Mouse (Mus musculus) lung, embryonic 16.5 days (tissue): ENCODE results near the gene Xiap. TPM values are rescaled to one million over a fixed set of nuclear protein-coding genes. Genes with fewer than 3 reads are reported as not detected.
"Not testable (repeated sequence)": the region's sequence is repeated elsewhere in the genome, so short reads cannot be mapped to it uniquely, and the experiment has no call there.

ENCODE experiments used
- ATAC-seq: fragments of 200-750 bp; cut with Nextera tagmentation; 2 replicates; pipeline ENCODE4 v1.8.0; 2017; ENCODE audit warnings: low read depth, mild to moderate bottlenecking, moderate library complexity
- H3K27ac ChIP-seq: fragments of 300-500 bp; sonication (generic); 2 replicates; pipeline ENCODE4 v1.5.1; 2014; ENCODE audit warnings: mild to moderate bottlenecking, control low read depth, low read length
- H3K27me3 ChIP-seq: fragments of 300-500 bp; sonication (generic); 2 replicates; pipeline ENCODE4 v1.6.1; 2014; ENCODE audit warnings: low read depth, low read length, mixed read lengths; ENCODE audit not compliant: control insufficient read depth, insufficient read depth
- H3K36me3 ChIP-seq: fragments of 300-500 bp; sonication (generic); 2 replicates; pipeline ENCODE4 v1.6.1; 2014; ENCODE audit warnings: low read length; ENCODE audit not compliant: control insufficient read depth, insufficient read depth
- H3K4me1 ChIP-seq: fragments of 300-500 bp; sonication (generic); replicated peaks from 2 replicates; pipeline ENCODE4 v1.6.1; 2014; ENCODE audit warnings: low read length, mixed read lengths; ENCODE audit not compliant: control insufficient read depth, insufficient read depth
- H3K4me2 ChIP-seq: fragments of 300-500 bp; sonication (generic); 2 replicates; pipeline ENCODE4 v1.6.1; 2014; ENCODE audit warnings: low read depth, low read length, control low read depth
- H3K4me3 ChIP-seq: fragments of 300-500 bp; sonication (generic); 2 replicates; pipeline ENCODE4 v1.5.1; 2014; ENCODE audit warnings: mild to moderate bottlenecking, low read length, control low read depth
- H3K9ac ChIP-seq: fragments of 300-500 bp; sonication (generic); 2 replicates; pipeline ENCODE4 v1.6.1; 2014; ENCODE audit warnings: low read length, control low read depth
- H3K9me3 ChIP-seq: fragments of 300-500 bp; sonication (generic); 2 replicates; pipeline ENCODE4 v1.6.1; 2016; ENCODE audit warnings: low read length; ENCODE audit not compliant: control insufficient read depth
- WGBS: fragments of 180-500 bp; shearing (Covaris S2); extraction: QIAGEN DNeasy Blood & Tissue Kit; methylation state at CpG from one replicate; pipeline ENCODE4 v1.1.7; 2014; 5-methylcytosine and 5-hydroxymethylcytosine counted together
- polyA plus RNA-seq: library from polyadenylated mRNA; unstranded; fragments of >200 nt; fragmentation: Nextera tagmentation; extraction: Ambion mirVana; gene quantifications from 2 replicates; pipeline ENCODE4 v1.2.1, GENCODE M21; 2015

Gene Xiap
- polyA plus RNA-seq, result 18.5 and 20.1 TPM in 2 replicates

GRCm38 (mm10) chrX:42059282-42060068 lies at the start of gene Xiap:
Xiap (plus strand) TSS chrX:42059679.
- Histone ChIP-seq H3K9ac (no peak within 1 kb of the TSS), H3K36me3 (no peaks in the 10 kb centered on the region), H3K4me1 (0 out of 2 replicates have a peak, but pooled peaks cover 3% of the 10 kb centered on the region), H3K27me3 (no peaks in the 10 kb centered on the region), H3K4me2 (no peak within 1 kb of the TSS; the same call in 1 of the 2 replicates), H3K27ac (0 out of 2 replicates have a peak within 1 kb of the TSS, but pooled peaks have one; percentile 27), H3K9me3 (no peaks in the 10 kb centered on the region), H3K4me3 (no peak within 1 kb of the TSS)
- WGBS, result 65% methylated on average over 5 of the region's 5 CpGs
- ATAC-seq, result no peak

GRCm38 (mm10) chrX:42012677-42013208 lies 46.7 kb upstream of the Xiap start:
- Histone ChIP-seq H3K27me3 (no peaks in the 10 kb centered on the region), H3K9me3 (no peaks in the 10 kb centered on the region), H3K4me3 (no peak overlapping the region), H3K27ac (no peak overlapping the region), H3K9ac (no peak overlapping the region), H3K36me3 (no peaks in the 10 kb centered on the region), H3K4me1 (no peaks in the 10 kb centered on the region), H3K4me2 (no peak overlapping the region)
- ATAC-seq, result no peak
- WGBS, result 91% methylated on average over 2 of the region's 2 CpGs

- Histone ChIP-seq H3K9ac (no peak overlapping the region), H3K9me3 (no peaks in the 10 kb centered on the region), H3K27me3 (no peaks in the 10 kb centered on the region), H3K4me3 (no peak overlapping the region), H3K36me3 (no peaks in the 10 kb centered on the region), H3K27ac (no peak overlapping the region), H3K4me1 (no peaks in the 10 kb centered on the region), H3K4me2 (no peak overlapping the region)
- 66% methylated on average over 3 of the region's 3 CpGs for WGBS
- ATAC-seq, result no peak
Measured at GRCm38 (mm10) chrX:42013776-42014175, 45.7 kb upstream of the Xiap start.

GRCm38 (mm10) chrX:42014502-42014901 lies 45.0 kb upstream of the Xiap start:
- H3K4me2 ChIP-seq, result no peak overlapping the region
- WGBS, result 66% methylated on average over 3 of the region's 3 CpGs
- H3K9ac ChIP-seq, result no peak overlapping the region
- no peaks in the 10 kb centered on the region for H3K4me1 ChIP-seq
- no peaks in the 10 kb centered on the region for H3K36me3 ChIP-seq
- no peaks in the 10 kb centered on the region for H3K9me3 ChIP-seq
- H3K27ac ChIP-seq, result no peak overlapping the region
- H3K4me3 ChIP-seq, result no peak overlapping the region
- H3K27me3 ChIP-seq, result no peaks in the 10 kb centered on the region
- no peak for ATAC-seq

- no peak overlapping the region for H3K4me2 ChIP-seq
- H3K9ac ChIP-seq, result no peak overlapping the region
- no peak overlapping the region for H3K27ac ChIP-seq
- no peaks in the 10 kb centered on the region for H3K36me3 ChIP-seq
- no peak overlapping the region for H3K4me3 ChIP-seq
- ATAC-seq, result no peak
- H3K4me1 ChIP-seq, result no peaks in the 10 kb centered on the region
- H3K27me3 ChIP-seq, result no peaks in the 10 kb centered on the region
- WGBS, result 57% methylated on average over 1 of the region's 1 CpGs
- no peaks in the 10 kb centered on the region for H3K9me3 ChIP-seq
Measured at GRCm38 (mm10) chrX:42018030-42018429, 41.4 kb upstream of the Xiap start.

- no peak overlapping the region for H3K9ac ChIP-seq
- no peaks in the 10 kb centered on the region for H3K36me3 ChIP-seq
- no peaks in the 10 kb centered on the region for H3K4me1 ChIP-seq
- no peaks in the 10 kb centered on the region for H3K27me3 ChIP-seq
- H3K4me3 ChIP-seq, result no peak overlapping the region
- H3K9me3 ChIP-seq, result no peaks in the 10 kb centered on the region
- no peak overlapping the region for H3K4me2 ChIP-seq
- 68% methylated on average over 2 of the region's 2 CpGs for WGBS
- H3K27ac ChIP-seq, result no peak overlapping the region
- ATAC-seq, result no peak
Measured at GRCm38 (mm10) chrX:42019441-42019840, 40.0 kb upstream of the Xiap start.

GRCm38 (mm10) chrX:42025802-42026440 lies 33.6 kb upstream of the Xiap start:
- H3K4me3 ChIP-seq, ATAC-seq, H3K9me3 ChIP-seq, H3K36me3 ChIP-seq, H3K4me1 ChIP-seq, H3K27ac ChIP-seq, H3K4me2 ChIP-seq, H3K27me3 ChIP-seq, H3K9ac ChIP-seq: not testable (repeated sequence)
- WGBS, result no CpG with 5 or more reads among the region's 3 CpGs

GRCm38 (mm10) chrX:42026981-42027380 lies 32.5 kb upstream of the Xiap start:
- H3K36me3 ChIP-seq, H3K4me2 ChIP-seq, H3K9ac ChIP-seq, H3K27ac ChIP-seq, H3K9me3 ChIP-seq, H3K4me1 ChIP-seq, H3K4me3 ChIP-seq, H3K27me3 ChIP-seq: not testable (repeated sequence)
- 48% methylated on average over 2 of the region's 2 CpGs for WGBS
- ATAC-seq, result peak; percentile 49

GRCm38 (mm10) chrX:42033111-42033693 lies 26.3 kb upstream of the Xiap start:
- Histone ChIP-seq H3K4me1 (peaks cover 3% of the 10 kb centered on the region; the same call in 1 of the 2 replicates), H3K27me3 (no peaks in the 10 kb centered on the region), H3K4me2 (peak overlapping the region; percentile 17; the same call in 1 of the 2 replicates), H3K27ac (peak overlapping the region; percentile 65), H3K4me3 (no peak overlapping the region), H3K9ac (no peak overlapping the region), H3K36me3 (no peaks in the 10 kb centered on the region), H3K9me3 (no peaks in the 10 kb centered on the region)
- WGBS, result 41% methylated on average over 8 of the region's 8 CpGs
- ATAC-seq, result peak; percentile 75
